Mouse (Mus musculus) limb, embryonic 10.5 days (tissue): ENCODE measurements around the gene Arhgap15. TPM values are rescaled to one million over a fixed set of nuclear protein-coding genes. Genes with fewer than 3 reads are reported as not detected.

Source experiments
- DNase-seq: peaks from one replicate; pipeline ENCODE4 v3.0.0-alpha.2; 2017; ENCODE audit warnings: low spot score
- H3K27ac ChIP-seq: fragments of 300-500 bp; sonication (generic); 2 replicates; pipeline ENCODE4 v1.5.1; 2016; ENCODE audit warnings: mild to moderate bottlenecking
- H3K27me3 ChIP-seq: fragments of 300-500 bp; sonication (generic); 2 replicates; pipeline ENCODE4 v1.6.1; 2016; ENCODE audit warnings: low read depth, mild to moderate bottlenecking; ENCODE audit not compliant: poor library complexity, severe bottlenecking
- H3K36me3 ChIP-seq: fragments of 300-500 bp; sonication (generic); 2 replicates; pipeline ENCODE4 v1.6.1; 2016; ENCODE audit warnings: mild to moderate bottlenecking, moderate library complexity
- H3K4me1 ChIP-seq: fragments of 300-500 bp; sonication (generic); 2 replicates; pipeline ENCODE4 v1.6.1; 2016
- H3K4me3 ChIP-seq: fragments of 300-500 bp; sonication (generic); 2 replicates; pipeline ENCODE4 v1.5.1; 2016; ENCODE audit warnings: mild to moderate bottlenecking, moderate library complexity
- H3K9me3 ChIP-seq: fragments of 300-500 bp; sonication (generic); replicated peaks from 2 replicates; pipeline ENCODE4 v1.6.1; 2016; ENCODE audit warnings: mild to moderate bottlenecking
- WGBS: fragments of 180-500 bp; shearing (Covaris S2); methylation state at CpG from one replicate; pipeline ENCODE4 v1.1.7; 2016; 5-methylcytosine and 5-hydroxymethylcytosine counted together
- polyA plus RNA-seq: library from polyadenylated mRNA; unstranded; fragments of >200 nt; fragmentation: Nextera tagmentation; extraction: Ambion mirVana; gene quantifications from 2 replicates; pipeline ENCODE4 v1.2.1, GENCODE M21; 2016

Arhgap15 gene
- polyA plus RNA-seq, 1 experiment from 2014 or later = 0.23 TPM

- no peaks in the 10 kb centered on the region for H3K36me3 ChIP-seq
- no peak for DNase-seq
- H3K4me3 ChIP-seq = no peak overlapping the region
- no peak overlapping the region for H3K27ac ChIP-seq
- no peaks in the 10 kb centered on the region for H3K9me3 ChIP-seq
- H3K4me1 ChIP-seq = no peaks in the 10 kb centered on the region
- WGBS = 89% methylated on average over 13 of the region's 13 CpGs
- no peaks in the 10 kb centered on the region for H3K27me3 ChIP-seq
These were observed 229.8 kb downstream of the Arhgap15 start for GRCm38 (mm10) chr2:43978177-43979013.

- Histone ChIP-seq H3K4me1 (no peaks in the 10 kb centered on the region), H3K9me3 (no peaks in the 10 kb centered on the region), H3K4me3 (no peak overlapping the region), H3K36me3 (no peaks in the 10 kb centered on the region), H3K27ac (no peak overlapping the region), H3K27me3 (no peaks in the 10 kb centered on the region)
- no peak for DNase-seq
- 87% methylated on average over 14 of the region's 14 CpGs for WGBS
These were observed 237.4 kb downstream of the Arhgap15 start for GRCm38 (mm10) chr2:43986066-43986465.

GRCm38 (mm10) chr2:43987919-43988318 is 239.3 kb downstream of the Arhgap15 start:
- DNase-seq = no peak
- no peaks in the 10 kb centered on the region for H3K4me1 ChIP-seq
- H3K4me3 ChIP-seq = no peak overlapping the region
- 77% methylated on average over 3 of the region's 3 CpGs for WGBS
- H3K27me3 ChIP-seq = no peaks in the 10 kb centered on the region
- no peaks in the 10 kb centered on the region for H3K9me3 ChIP-seq
- H3K27ac ChIP-seq = no peak overlapping the region
- no peaks in the 10 kb centered on the region for H3K36me3 ChIP-seq

GRCm38 (mm10) chr2:43989850-43990249 is 241.2 kb downstream of the Arhgap15 start:
- Histone ChIP-seq H3K27ac (no peak overlapping the region), H3K4me3 (no peak overlapping the region), H3K36me3 (no peaks in the 10 kb centered on the region), H3K9me3 (no peaks in the 10 kb centered on the region), H3K27me3 (no peaks in the 10 kb centered on the region), H3K4me1 (no peaks in the 10 kb centered on the region)
- peak; percentile 29 for DNase-seq
- 71% methylated on average over 5 of the region's 5 CpGs for WGBS

GRCm38 (mm10) chr2:43992510-43992909 is 243.9 kb downstream of the Arhgap15 start:
- no peak for DNase-seq
- Histone ChIP-seq H3K36me3 (no peaks in the 10 kb centered on the region), H3K9me3 (no peaks in the 10 kb centered on the region), H3K27me3 (no peaks in the 10 kb centered on the region), H3K4me1 (no peaks in the 10 kb centered on the region), H3K4me3 (no peak overlapping the region), H3K27ac (no peak overlapping the region)
- WGBS = 78% methylated on average over 7 of the region's 7 CpGs

GRCm38 (mm10) chr2:44002454-44002853 is 253.8 kb downstream of the Arhgap15 start:
- WGBS = 92% methylated on average over 1 of the region's 1 CpGs
- DNase-seq = no peak
- no peaks in the 10 kb centered on the region for H3K4me1 ChIP-seq
- no peaks in the 10 kb centered on the region for H3K36me3 ChIP-seq
- H3K27me3 ChIP-seq = no peaks in the 10 kb centered on the region
- H3K27ac ChIP-seq = no peak overlapping the region
- H3K4me3 ChIP-seq = no peak overlapping the region
- no peaks in the 10 kb centered on the region for H3K9me3 ChIP-seq

- Histone ChIP-seq H3K27ac (no peak overlapping the region), H3K4me3 (no peak overlapping the region), H3K36me3 (no peaks in the 10 kb centered on the region), H3K27me3 (no peaks in the 10 kb centered on the region), H3K4me1 (no peaks in the 10 kb centered on the region), H3K9me3 (no peaks in the 10 kb centered on the region)
- 85% methylated on average over 1 of the region's 1 CpGs for WGBS
- DNase-seq = no peak
These were observed 261.6 kb downstream of the Arhgap15 start for GRCm38 (mm10) chr2:44010249-44010648.

- no peaks in the 10 kb centered on the region for H3K27me3 ChIP-seq
- H3K4me3 ChIP-seq = no peak overlapping the region
- H3K27ac ChIP-seq = no peak overlapping the region
- H3K9me3 ChIP-seq = no peaks in the 10 kb centered on the region
- no peaks in the 10 kb centered on the region for H3K36me3 ChIP-seq
- H3K4me1 ChIP-seq = no peaks in the 10 kb centered on the region
- DNase-seq = no peak
- 92% methylated on average over 5 of the region's 5 CpGs for WGBS
These were observed 264.8 kb downstream of the Arhgap15 start for GRCm38 (mm10) chr2:44013388-44013787.

GRCm38 (mm10) chr2:44016720-44017119 is 268.1 kb downstream of the Arhgap15 start:
- Histone ChIP-seq H3K9me3 (no peaks in the 10 kb centered on the region), H3K27ac (no peak overlapping the region), H3K4me1 (no peaks in the 10 kb centered on the region), H3K4me3 (no peak overlapping the region), H3K36me3 (no peaks in the 10 kb centered on the region), H3K27me3 (no peaks in the 10 kb centered on the region)
- DNase-seq = no peak
- 85% methylated on average over 3 of the region's 3 CpGs for WGBS

- 90% methylated on average over 14 of the region's 14 CpGs for WGBS
- no peaks in the 10 kb centered on the region for H3K27me3 ChIP-seq
- H3K4me3 ChIP-seq = no peak overlapping the region
- no peak overlapping the region for H3K27ac ChIP-seq
- no peaks in the 10 kb centered on the region for H3K9me3 ChIP-seq
- DNase-seq = no peak
- no peaks in the 10 kb centered on the region for H3K4me1 ChIP-seq
- H3K36me3 ChIP-seq = no peaks in the 10 kb centered on the region
These were observed 268.9 kb downstream of the Arhgap15 start for GRCm38 (mm10) chr2:44017405-44018026.

- no peak overlapping the region for H3K4me3 ChIP-seq
These were observed 269.4 kb downstream of the Arhgap15 start for GRCm38 (mm10) chr2:44018033-44018432.

GRCm38 (mm10) chr2:44024704-44025103 is 276.1 kb downstream of the Arhgap15 start:
- no peaks in the 10 kb centered on the region for H3K27me3 ChIP-seq
- H3K9me3 ChIP-seq = no peaks in the 10 kb centered on the region
- H3K27ac ChIP-seq = no peak overlapping the region
- H3K4me1 ChIP-seq = no peaks in the 10 kb centered on the region
- DNase-seq = no peak
- no peak overlapping the region for H3K4me3 ChIP-seq
- no peaks in the 10 kb centered on the region for H3K36me3 ChIP-seq
- 89% methylated on average over 1 of the region's 1 CpGs for WGBS

More at GRCm38 (mm10) chr2:44018033-44018432, 269.4 kb downstream of the Arhgap15 start:
- Histone ChIP-seq H3K36me3 (no peaks in the 10 kb centered on the region), H3K27me3 (no peaks in the 10 kb centered on the region), H3K9me3 (no peaks in the 10 kb centered on the region), H3K4me1 (no peaks in the 10 kb centered on the region), H3K27ac (no peak overlapping the region)
- 87% methylated on average over 10 of the region's 10 CpGs for WGBS
- DNase-seq = no peak

GRCm38 (mm10) chr2:44029035-44029715 is 280.6 kb downstream of the Arhgap15 start:
- Histone ChIP-seq H3K27ac (no peak overlapping the region), H3K4me1 (no peaks in the 10 kb centered on the region), H3K36me3 (no peaks in the 10 kb centered on the region), H3K4me3 (no peak overlapping the region), H3K9me3 (no peaks in the 10 kb centered on the region), H3K27me3 (no peaks in the 10 kb centered on the region)
- no peak for DNase-seq
- 91% methylated on average over 8 of the region's 8 CpGs for WGBS
